Mouse (Mus musculus) heart, postnatal 0 days (tissue): ENCODE data around the gene Rp9.

Experiments used
- CTCF ChIP-seq: IDR thresholded peaks from 2 replicates; pipeline ENCODE4 v1.5.1; 2016; ENCODE audit warnings: antibody characterized with exemption, control low read depth, low read depth
- EP300 ChIP-seq: IDR thresholded peaks from 2 replicates; pipeline ENCODE4 v1.6.1; 2016; ENCODE audit warnings: antibody characterized with exemption, low read depth

DNA sequence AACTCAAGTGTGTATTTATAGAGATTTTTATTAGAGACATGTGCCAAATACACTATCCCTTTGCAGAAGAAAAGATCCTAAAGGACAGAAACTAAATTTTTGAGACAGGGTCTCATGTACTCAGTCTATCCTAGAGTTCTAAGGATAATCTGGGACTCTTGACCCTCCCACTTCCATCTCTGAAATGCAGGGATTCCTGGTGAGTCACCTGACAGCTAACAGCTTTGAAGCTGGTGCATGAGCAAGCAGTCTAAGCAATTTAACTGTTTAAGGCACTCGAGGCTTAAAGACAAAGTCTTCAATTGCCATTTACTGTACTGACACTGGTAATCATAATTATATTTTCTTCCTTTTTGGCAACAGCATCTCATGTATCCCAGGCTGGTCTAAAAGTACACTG, 47.0 kb downstream of the Rp9 start:
- TF ChIP-seq CTCF (no peak), EP300 (no peak)
